Mouse (Mus musculus) T-cell, adult 2 months (primary cell): ENCODE measurements around the gene Dlgap4.

Source experiments
- DNase-seq: peaks from one replicate; pipeline ENCODE4 v3.0.0; 2022; ENCODE audit warnings: low spot score

Gene Dlgap4

DNA sequence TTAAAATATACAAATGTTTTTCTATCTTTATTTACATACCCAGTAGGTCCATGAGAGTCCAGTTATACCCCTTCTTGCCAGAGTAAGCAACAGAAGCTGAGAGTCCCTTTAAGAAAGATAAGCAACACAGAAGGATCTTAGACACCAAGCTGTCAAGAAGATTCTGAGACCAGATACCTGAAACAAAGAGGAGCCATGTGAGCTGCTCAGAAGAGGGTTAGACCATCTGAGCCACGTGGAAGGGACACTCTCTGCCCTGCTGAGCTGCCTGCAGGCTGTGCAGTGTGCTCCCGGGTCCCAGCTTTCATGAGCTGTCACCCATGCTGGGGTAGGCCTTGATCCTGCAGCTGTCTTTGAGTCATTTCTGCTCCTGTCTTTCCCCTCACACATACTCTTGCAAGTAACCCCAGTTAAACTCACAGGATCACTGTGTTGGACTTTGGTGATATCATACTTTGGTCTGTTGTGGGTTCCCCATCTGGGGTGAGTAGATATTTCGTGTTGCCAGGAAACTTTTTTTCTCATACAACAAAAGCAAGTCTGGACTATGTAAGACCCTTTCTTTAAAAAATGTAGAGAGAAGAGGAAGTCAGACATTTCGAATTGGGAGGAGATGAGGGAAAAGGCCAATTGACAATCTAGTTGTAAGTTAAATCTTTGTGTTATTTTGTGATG lies 190.3 kb downstream of the Dlgap4 start:
- DNase-seq = no peak

DNA sequence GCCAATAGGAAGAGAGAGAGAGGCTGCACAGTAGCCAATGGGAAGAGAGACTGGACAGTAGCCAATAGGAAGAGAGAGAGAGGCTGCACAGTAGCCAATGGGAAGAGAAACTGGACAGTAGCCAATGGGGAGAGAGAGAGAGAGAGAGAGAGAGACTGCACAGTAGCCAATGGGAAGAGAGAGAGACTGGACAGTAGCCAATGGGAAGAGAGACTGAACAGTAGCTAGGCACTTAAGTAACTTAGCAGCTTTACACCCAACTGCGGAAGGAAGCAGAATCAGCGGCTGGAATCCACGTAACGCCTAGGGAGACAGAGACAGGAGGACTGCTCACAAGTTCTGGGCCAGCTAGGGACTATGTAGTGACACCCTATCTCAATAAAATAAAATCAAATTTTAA lies 191.1 kb downstream of the Dlgap4 start:
- no peak for DNase-seq

DNA sequence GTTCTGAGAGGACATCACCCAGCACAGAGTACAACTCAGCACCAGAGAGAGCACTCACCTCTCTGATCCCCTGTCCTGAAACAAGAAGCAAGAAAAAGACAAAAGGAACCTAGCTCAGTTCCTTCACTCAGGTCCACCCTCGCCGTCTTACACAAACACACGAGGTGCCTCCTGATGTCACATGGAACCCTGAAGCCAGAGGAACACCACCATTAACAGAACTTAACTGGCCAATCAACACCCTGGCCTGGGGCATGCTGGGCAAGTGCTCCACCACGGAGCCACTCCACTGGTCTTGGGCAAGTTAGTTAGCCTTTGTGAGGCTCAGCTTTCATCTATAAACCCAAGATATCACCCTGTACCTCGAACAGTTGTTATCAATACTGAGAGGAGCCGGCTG lies 193.4 kb downstream of the Dlgap4 start:
- no peak for DNase-seq

DNA sequence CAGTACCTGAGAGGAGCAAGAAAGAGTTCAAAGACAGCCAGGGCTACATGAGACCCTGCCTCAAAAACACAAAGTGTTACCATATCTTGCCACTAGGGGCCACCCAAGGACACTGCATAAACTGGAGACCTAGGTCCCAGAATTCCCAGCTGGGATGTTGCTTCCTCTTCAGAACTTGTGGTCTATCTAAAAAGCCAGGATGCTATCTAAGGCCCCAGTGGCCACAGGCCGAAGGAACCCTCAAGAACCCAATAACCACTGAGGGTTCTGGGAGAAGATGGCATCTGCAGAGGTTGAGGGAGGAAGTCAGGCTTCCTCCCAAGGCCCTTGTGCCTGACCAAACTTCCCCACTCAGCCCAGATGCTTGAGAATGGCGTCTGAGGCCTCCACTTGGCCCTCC lies 196.1 kb downstream of the Dlgap4 start:
- DNase-seq = peak; percentile 39

DNA sequence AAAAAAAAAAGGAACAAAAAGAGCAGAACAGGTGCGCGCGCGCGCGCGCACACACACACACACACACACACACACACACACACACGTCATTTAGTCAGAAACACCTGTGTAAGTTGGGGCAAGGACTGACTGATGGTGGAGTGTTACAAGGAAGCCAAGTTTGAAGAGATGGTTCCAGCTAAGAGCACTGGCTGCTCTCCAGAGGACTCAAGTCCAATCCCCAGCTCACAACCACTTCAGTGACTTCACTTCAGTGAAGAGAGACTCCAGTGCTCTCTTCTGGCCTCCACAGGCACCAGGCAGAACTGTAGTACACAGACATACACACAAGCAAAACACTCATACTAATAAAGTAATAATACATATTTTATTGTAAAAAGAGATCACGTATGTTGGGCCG lies 197.2 kb downstream of the Dlgap4 start:
- no peak for DNase-seq

DNA sequence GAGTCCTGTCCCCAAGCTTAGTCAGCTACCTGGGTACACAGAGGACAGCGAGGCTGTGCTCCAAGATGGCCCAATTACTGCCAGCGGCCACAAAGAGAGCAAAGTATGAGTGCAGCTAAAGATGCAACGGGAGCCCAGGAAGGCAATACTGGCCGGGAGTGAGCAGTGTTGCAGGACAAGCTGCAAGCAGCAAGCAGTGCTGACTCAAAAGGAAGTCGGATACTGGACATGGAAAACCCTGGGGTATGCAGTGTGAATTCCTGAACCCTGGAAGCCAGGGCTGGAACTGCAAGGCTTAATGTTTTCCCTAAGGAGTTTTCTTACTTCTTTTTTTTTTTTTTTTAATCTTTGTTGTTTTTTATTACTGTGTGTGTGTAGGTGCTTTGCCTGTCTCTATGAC lies 198.1 kb downstream of the Dlgap4 start:
- DNase-seq = no peak
